Mouse (Mus musculus) adrenal gland, postnatal 10 days (tissue): Measurements from ENCODE around the gene Ddx23. TPM values are rescaled to one million over a fixed set of nuclear protein-coding genes. Genes with fewer than 3 reads are reported as not detected.

Source experiments
- DNase-seq: peaks from one replicate; pipeline ENCODE4 v3.0.0; 2021; ENCODE audit warnings: mixed read lengths
- total RNA-seq, 2 experiments: library from RNA; stranded (reverse); gene quantifications; 2 replicates each; pipeline ENCODE4 v1.2.3; 2021

Gene Ddx23
- total RNA-seq, 2 experiments from 2014 or later, result 55.5 to 72.4 TPM

DNA sequence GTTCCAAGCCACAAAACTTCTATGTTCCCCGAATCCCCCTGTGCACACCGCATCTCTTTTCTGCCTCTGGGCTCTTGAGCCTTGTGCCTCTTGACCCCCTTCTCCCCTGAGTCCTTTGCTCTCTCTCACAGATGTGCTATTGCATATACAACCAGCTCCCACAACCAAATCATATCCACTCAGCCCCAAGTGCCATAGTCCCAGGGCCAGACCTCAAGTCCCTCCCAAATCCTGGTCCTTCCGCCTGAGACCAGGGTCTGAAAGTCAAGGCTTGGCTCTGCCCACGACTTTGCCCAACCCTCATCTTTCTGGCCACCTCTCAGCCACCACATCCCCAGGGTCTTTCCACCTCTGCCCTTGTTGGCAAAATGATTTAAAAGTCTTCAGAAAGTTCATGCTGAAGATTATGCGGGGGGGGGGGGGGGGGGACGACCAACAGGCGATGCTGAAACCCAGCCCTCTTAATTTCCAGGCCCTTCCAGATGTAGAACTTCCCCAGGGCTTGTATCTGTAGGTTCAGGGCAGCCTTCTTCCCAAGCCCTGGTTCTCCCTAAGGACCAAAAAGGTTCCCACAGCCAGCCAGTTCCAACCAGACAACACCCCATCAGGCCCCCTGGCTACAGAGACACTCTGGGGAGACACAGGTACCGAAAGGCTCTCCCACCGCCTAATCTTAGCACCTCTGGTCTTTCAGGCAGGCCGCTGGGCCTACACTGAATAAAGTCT lies 54.5 kb downstream of the Ddx23 start:
- peak; percentile 68 for DNase-seq

DNA sequence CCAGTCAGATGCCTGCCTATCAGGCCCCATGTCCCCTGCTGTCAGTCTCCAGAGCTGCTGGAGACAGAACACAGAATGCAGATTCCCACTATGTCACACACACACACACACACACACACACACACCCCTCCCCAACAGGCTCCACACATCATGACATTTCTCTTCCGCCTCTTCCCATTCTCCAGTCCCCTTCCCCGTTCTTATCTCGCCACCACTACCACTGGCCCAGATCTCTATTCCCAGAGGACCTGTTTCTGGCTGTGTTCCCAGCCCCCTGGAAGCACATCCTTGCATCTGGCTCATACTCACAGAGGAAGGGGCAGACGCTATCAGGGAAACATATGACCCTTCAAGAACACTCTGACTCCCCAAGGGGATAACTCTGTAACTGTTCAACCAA lies 55.1 kb downstream of the Ddx23 start:
- DNase-seq, result peak; percentile 75

DNA sequence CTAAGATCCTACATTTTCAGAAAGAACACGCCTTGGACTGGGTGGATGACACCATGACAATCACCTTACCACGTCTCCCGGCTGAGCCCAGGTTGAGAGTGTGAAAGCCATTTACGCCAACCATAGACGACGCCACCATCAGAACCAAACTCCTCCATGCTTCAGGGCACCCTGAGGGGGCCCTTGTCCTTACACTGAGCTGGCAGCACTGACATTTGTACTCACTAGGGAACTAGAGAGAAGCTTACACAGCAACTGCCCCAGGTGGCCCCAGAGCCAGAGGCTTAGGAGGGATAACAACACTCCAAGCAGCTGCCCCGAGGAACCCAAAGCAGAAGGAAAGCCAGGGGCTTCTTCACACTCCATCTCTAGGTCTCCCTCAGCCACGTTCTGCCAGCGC lies 56.0 kb downstream of the Ddx23 start:
- no peak for DNase-seq

DNA sequence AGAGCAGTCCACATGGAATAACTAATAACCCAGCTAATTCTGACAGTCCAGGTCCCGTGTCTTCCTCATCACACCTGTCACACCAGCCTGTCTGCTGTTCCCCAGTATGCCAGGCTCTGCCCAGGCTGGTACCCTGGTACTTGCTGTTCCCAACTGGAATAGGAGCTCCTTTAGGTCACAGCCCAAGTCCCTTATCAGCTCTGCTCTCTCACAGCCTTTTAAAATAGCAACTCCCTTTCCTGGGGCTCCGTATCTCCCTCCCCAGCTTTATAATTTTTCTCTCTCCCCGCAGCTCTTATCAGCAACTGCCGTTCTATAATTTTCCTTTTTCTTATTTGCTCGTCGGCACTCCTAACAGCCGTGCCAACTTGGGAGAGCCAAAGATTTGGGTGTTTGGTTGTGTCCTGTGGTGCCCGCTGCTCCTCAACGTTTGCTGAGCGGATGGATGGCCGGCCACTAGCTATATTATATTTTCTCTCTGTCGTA lies 56.6 kb downstream of the Ddx23 start:
- no peak for DNase-seq

DNA sequence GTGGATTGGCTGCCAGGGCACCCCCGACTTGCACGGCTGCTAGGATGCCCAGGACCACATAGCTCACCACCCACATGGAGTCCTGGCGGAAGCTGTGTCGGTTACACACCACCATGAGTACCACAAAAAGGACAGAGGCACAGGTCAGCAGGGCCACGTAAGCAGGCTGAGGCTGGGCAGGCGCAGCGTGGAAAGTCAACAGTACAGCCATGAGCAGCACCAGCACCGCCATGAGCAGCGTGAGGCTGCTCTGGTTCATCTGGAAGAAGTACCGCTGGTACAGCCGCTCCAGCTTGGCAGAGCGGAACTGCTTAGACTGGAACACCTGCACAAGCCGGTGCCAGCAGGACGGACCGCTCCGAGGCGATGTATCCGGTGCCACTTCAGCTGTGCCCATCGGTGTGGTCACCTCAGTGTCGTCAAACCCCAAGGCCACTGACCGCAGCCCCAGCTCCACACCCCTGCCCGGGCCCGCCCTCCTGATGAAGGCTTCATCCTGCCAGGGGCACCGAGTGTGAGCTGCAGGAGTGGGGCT lies 58.6 kb downstream of the Ddx23 start:
- no peak for DNase-seq

DNA sequence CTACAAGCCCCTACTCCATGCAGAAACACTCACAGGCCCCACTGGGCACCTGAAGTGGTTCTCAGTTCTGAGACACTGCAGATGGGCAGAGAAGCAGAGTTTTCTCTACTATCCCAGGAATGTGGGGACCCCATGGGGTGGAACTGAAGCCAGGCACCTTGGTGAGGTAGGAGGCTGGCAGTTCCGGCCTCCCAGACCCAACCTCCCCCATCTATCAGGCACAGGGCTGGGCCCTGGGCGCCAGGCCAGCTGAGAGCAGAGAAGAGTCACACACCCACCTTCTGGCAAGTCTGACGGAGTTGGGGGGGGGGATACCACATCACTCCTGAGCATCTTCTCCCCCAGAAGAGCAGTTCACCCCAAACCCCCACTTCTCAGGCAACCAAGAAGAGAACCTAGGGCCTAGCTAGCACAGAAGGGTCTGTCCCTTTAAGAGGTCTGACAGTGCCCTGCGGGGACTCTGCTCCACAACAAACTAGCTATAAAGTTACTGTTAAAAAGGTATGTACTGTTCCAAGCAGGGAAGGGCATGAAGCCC lies 59.7 kb downstream of the Ddx23 start:
- DNase-seq, result peak; percentile 45

DNA sequence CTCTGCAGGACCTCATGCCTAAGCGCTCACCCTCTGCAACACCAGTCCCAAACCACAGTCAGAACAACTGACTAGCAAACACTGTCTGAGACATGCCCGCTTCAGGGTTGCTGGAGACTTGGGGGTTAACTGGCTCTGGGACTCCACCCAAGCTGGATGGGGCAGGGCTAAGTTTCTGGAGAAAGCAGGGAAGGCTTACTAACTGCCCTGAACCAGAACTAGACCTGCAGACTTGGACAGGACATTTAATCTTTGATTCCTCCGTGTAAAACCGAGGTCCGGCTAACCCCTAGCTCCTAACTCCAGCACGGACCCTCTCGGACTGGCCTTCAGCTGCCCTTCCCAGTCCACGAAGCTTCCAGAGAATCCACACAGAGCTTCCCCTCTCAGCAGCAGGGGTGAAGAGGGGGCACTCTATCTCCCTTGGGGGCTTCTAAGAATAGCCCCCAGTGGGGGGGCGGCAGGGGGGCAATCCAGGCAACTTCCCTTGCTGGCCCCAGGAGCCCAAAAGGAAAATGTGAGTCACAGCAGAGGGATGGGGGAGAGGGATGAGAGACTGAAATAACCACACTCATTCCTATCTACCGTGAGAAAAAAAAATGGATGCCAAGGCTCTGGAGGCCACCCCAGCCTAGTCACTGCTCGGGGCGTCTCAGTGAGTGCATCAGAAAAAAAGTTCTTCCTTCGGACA lies 60.4 kb downstream of the Ddx23 start:
- DNase-seq, result peak; percentile 54

DNA sequence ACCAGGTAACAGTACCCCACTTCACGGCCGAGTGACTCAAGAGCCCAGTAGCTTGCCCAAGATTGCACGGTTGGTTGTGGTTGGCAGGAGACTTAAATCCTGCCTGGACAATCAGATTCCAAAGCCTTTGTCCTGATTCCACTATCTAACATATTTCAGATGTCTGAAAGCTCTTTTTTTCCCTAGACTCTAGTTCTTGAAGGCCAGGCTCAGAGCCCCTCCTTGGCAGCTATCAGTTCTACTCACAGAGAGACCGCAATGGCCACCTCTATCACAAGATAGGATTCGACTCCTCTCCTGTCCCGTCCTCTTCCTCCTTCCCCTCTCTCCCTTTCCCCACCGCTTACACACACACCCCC lies 60.9 kb downstream of the Ddx23 start:
- no peak for DNase-seq

DNA sequence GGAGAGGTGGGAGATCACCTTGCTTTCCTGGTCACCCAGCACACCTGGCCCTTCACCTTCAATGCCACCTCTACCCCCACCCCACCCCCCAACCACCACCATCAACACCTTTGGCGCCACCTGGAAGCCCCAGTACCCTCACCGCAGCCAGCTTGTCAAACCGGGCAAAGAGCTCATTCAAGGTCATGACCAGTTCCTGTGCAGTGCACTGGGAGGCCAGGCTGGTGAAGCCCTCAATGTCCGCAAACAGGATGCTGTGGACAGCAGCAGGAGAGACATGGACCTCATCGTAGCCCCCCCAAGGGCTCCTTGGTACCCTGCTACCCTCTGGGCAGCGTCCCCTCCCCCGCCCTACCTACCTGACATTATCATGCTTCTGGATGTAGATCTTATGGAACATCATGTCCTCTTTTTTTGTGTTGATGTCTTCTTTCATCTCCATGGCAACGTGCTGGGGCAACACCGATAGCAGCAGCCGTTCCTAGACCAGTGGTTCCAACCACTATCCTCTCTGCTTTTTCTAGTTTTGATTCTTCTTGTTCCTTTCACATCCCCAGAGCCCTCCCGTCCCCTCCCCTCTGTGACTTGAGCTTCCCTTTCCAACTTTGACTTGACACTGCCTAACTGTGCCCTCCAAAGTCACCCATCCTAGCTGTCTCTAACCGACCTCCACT lies 62.5 kb downstream of the Ddx23 start:
- no peak for DNase-seq

DNA sequence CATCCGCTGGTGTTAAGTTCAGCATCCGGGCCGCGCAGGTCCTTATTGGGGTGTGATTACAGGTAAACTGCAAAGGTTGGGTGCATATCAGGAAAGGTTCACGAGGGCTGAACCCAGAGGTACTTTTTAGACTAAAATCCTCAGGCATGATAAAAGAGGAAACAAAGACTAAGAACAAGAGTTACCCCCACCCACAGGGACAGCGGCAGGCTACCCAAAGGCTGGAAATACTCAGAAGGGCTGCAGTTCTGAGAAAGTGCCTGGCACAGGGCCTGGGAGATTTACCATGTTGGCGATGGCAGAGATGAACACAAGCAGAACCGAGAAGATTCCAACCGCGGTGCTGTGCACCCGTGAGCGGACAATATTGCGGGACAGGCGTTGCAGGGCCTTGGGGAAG lies 66.1 kb downstream of the Ddx23 start:
- DNase-seq, result no peak

Other genes with a start within 250 kb of the Ddx23 start
- gene Olfr282, start 231.7 kb downstream of the Ddx23 start, total RNA-seq, result not detected
- not detected for gene Olfr281, start 210.3 kb downstream of the Ddx23 start, total RNA-seq
- not detected for gene OR5BS1P, start 193.0 kb downstream of the Ddx23 start, total RNA-seq
- gene Lalba, start 180.2 kb downstream of the Ddx23 start, total RNA-seq, result under 1 TPM in 1 of 2 experiments, not detected in 1; 0.39 TPM
- not detected for gene Olfr279, start 170.5 kb downstream of the Ddx23 start, total RNA-seq
- 10 to 100 TPM; 64.8 to 77.9 TPM for gene Kansl2, start 128.6 kb downstream of the Ddx23 start, total RNA-seq
- gene Ccnt1, start 92.0 kb downstream of the Ddx23 start, total RNA-seq, result 10 to 100 TPM; 41.5 to 50.0 TPM
- 1 to 10 TPM in 1 of 2 experiments, under 1 TPM in 1; 0.58 to 1.2 TPM for gene 4930415O20Rik, start 91.9 kb downstream of the Ddx23 start, total RNA-seq
- 100 to 1,000 TPM in 1 of 2 experiments, 10 to 100 TPM in 1; 83.5 to 101 TPM for gene Adcy6, start 52.8 kb downstream of the Ddx23 start, total RNA-seq
- 10 to 100 TPM; 12.6 to 18.8 TPM for gene Cacnb3, start 32.1 kb downstream of the Ddx23 start, total RNA-seq
- gene Rnd1, start 14.6 kb upstream of the Ddx23 start, total RNA-seq, result 1 to 10 TPM; 1.9 to 2.3 TPM
- under 1 TPM; 0.61 to 0.63 TPM for gene Ccdc65, start 45.3 kb upstream of the Ddx23 start, total RNA-seq
- 10 to 100 TPM in 1 of 2 experiments, 1 to 10 TPM in 1; 8.8 to 11.9 TPM for gene Fkbp11, start 65.3 kb upstream of the Ddx23 start, total RNA-seq
- 10 to 100 TPM; 92.4 to 94.7 TPM for gene Arf3, start 100.3 kb upstream of the Ddx23 start, total RNA-seq
- gene Wnt10b, start 115.3 kb upstream of the Ddx23 start, total RNA-seq, result 1 to 10 TPM in 1 of 2 experiments, under 1 TPM in 1; 0.96 to 1.1 TPM
- gene Wnt1, start 127.0 kb upstream of the Ddx23 start, total RNA-seq, result under 1 TPM in 1 of 2 experiments, not detected in 1; 0.12 TPM
- gene Ddn, start 146.6 kb upstream of the Ddx23 start, total RNA-seq, result under 1 TPM; 0.09 to 0.21 TPM
- gene Prkag1, start 168.6 kb upstream of the Ddx23 start, total RNA-seq, result 10 to 100 TPM; 65.7 to 71.5 TPM
- 10 to 100 TPM; 47.5 to 64.2 TPM for gene Kmt2d, start 208.3 kb upstream of the Ddx23 start, total RNA-seq
- gene Rhebl1, start 231.6 kb upstream of the Ddx23 start, total RNA-seq, result 1 to 10 TPM; 2.6 to 4.5 TPM
- gene Dhh, start 235.6 kb upstream of the Ddx23 start, total RNA-seq, result 1 to 10 TPM; 2.6 to 3.2 TPM